Mouse (Mus musculus): ENCODE data around the gene Olfr857. TPM values are rescaled to one million over a fixed set of nuclear protein-coding genes. Genes with fewer than 3 reads are reported as not detected.
"Not testable (repeated sequence)": the region's sequence is repeated elsewhere in the genome, so short reads cannot be mapped to it uniquely, and the experiment has no call there.

The Olfr857 gene
- not detected in 2 replicates for polyA plus RNA-seq (2015; fragmentation: Nextera tagmentation; extraction: Ambion mirVana)

DNA sequence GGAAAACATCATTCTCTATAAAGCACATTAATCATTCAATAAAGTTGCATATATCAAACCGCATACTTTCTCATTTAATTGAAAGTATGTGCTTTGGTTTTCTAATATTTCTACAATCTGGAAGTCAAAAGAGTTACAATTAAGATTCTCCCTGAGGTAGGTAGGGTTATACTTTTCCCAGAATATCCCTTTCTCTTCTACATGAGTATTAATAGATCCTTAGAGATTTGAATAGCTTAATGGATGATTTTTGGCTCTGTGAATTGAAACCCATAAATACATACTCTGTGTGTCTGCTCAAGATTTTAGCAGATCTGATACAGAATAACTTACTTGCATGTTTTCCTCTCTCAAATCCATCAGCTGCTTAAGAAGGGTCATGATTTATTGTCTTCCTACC, at the start of gene Olfr857:
Gene Olfr857 (plus strand): TSS at position 301 of the 400 bp plus-strand sequence.
- no peak for ATAC-seq (ENCODE audit: low FRiP score)
- H3K36me3 ChIP-seq: no peaks in the 10 kb centered on the region
- no peak within 1 kb of the TSS for H3K4me2 ChIP-seq
- no peak within 1 kb of the TSS for H3K9ac ChIP-seq
- H3K27ac ChIP-seq: no peak within 1 kb of the TSS
- no peak within 1 kb of the TSS for H3K4me3 ChIP-seq
- no peaks in the 10 kb centered on the region for H3K4me1 ChIP-seq (replicated peaks)
- H3K9me3 ChIP-seq: no peaks in the 10 kb centered on the region
- no peaks in the 10 kb centered on the region for H3K27me3 ChIP-seq
- WGBS: 96% methylated on average over 1 of the region's 1 CpGs

DNA sequence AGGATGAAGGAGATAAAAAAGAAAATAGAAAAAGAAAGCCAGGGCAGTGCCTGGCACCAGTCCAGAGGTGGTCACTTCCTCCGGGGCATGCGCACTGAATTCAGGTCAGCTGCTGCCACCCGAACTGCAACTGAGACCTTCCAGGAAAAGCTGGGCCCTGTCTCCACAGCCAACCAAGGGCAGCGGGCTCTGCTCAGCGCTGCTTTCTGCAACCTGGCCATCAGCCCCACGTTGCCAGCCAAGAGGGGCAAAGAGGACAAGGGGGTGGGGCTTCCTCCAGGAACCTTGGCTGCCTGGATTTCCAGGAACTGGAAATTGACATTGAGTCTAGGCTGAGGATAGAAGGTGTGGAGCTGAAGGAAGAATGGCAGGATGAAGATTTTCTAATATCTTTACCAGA, 19.0 kb upstream of the Olfr857 start:
- WGBS: 90% methylated on average over 6 of the region's 6 CpGs
- H3K36me3 ChIP-seq: no peaks in the 10 kb centered on the region

DNA sequence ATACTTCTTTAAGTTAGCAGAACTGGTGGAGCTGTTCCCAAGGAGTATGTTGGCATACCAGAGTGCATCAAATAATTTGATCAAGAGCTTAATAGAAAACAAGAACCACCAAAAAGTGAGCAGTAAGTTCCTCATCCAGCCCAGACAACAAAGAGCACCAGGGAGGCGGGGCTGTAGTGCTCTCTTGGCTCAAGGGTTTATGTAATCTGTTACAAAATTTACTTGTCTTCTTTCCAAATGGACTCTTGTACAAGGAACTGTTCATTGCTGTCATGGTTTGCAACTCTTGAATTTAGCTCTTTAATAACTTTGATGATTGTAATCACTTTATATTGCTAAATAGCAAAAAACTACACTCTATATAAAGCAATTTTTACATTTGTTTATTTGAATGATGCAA, 17.8 kb upstream of the Olfr857 start:
- 86% methylated on average over 1 of the region's 1 CpGs for WGBS
- no peak overlapping the region for H3K27ac ChIP-seq
- H3K9me3 ChIP-seq: peaks cover 8% of the 10 kb centered on the region
- H3K36me3 ChIP-seq: no peaks in the 10 kb centered on the region
- H3K9ac ChIP-seq: no peak overlapping the region
- no peaks in the 10 kb centered on the region for H3K4me1 ChIP-seq (replicated peaks)
- no peak overlapping the region for H3K4me3 ChIP-seq
- no peak for ATAC-seq (ENCODE audit: low FRiP score)
- no peak overlapping the region for H3K4me2 ChIP-seq
- no peaks in the 10 kb centered on the region for H3K27me3 ChIP-seq

More for the DNA sequence above, 19.0 kb upstream of the Olfr857 start:
- no peak for ATAC-seq (ENCODE audit: low FRiP score)
- H3K27ac ChIP-seq: no peak overlapping the region
- H3K9ac ChIP-seq: no peak overlapping the region
- H3K4me1 ChIP-seq (replicated peaks): no peaks in the 10 kb centered on the region
- H3K4me2 ChIP-seq: no peak overlapping the region
- H3K9me3 ChIP-seq: peaks cover 8% of the 10 kb centered on the region
- no peak overlapping the region for H3K4me3 ChIP-seq
- H3K27me3 ChIP-seq: no peaks in the 10 kb centered on the region

DNA sequence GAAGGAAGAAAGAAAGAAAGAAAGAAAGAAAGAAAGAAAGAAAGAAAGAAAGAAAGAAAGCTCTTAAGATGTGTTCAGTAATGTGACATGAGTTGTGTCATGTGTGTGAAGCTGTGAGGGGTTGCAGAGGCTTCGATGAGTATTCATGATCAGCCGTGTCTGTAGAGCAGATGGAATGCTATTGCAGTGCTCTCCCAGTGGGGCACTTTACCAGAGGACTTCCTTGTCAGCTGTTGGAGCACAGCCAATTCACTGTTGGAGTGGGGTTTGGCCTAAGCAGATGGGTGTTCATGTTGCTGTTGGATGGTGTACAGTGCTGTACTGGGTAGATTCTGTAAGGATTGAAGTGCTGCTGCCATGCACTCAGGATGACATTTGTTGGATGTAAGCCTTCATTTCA, 16.8 kb upstream of the Olfr857 start:
- no peak overlapping the region for H3K4me2 ChIP-seq
- no peak overlapping the region for H3K4me3 ChIP-seq
- no peak overlapping the region for H3K9ac ChIP-seq
- H3K27ac ChIP-seq: no peak overlapping the region
- no peak for ATAC-seq (ENCODE audit: low FRiP score)
- no peaks in the 10 kb centered on the region for H3K27me3 ChIP-seq
- H3K36me3 ChIP-seq: no peaks in the 10 kb centered on the region
- 86% methylated on average over 2 of the region's 2 CpGs for WGBS
- no peaks in the 10 kb centered on the region for H3K4me1 ChIP-seq (replicated peaks)
- peaks cover 8% of the 10 kb centered on the region for H3K9me3 ChIP-seq

DNA sequence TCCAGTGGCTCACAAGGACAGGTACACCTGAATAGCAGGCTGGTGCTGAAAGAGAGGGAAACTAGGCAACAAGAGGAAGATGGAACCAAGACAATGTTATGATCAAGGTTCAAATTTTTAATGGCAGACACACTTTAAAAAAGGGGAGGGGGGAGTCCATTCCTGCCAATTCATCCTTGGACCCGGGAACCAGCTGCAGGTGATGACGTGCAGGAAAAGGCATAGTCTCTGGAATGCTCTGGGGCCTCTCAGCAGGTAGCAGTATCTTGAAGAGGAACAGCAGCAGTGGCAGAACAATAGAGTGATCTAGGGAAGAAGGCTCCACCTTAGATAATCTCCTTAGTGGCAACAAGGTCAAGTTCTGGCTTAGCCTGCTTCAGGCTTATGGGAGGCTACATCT, 14.9 kb upstream of the Olfr857 start:
- not testable (repeated sequence) for ATAC-seq (ENCODE audit: low FRiP score); H3K27ac ChIP-seq; H3K27me3 ChIP-seq; H3K4me2 ChIP-seq; H3K36me3 ChIP-seq; H3K9me3 ChIP-seq; H3K4me3 ChIP-seq; H3K4me1 ChIP-seq (replicated peaks); H3K9ac ChIP-seq
- 52% methylated on average over 2 of the region's 2 CpGs for WGBS

DNA sequence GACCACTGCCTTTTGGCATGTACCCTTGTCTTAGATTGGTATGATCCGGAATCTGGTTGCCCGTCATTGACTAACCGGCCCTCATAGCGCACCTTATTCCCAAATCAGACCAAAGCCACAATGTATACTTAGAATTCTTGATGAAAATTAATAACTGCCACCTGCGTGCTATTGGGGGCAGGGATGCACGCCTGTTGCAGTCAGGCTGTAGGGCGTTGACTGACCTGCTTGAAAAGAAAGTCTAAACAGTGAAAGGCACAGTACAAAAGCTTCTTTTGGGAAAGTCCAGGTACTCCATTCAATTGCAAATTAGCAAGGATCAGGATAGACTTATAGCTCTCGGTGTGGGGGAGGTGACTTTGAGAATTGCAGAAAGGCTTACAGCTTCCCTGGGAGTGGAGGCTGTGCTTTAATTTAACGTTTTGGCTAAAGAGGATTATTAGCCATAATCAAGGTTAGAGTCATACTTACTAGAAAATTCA, 14.3 kb upstream of the Olfr857 start:
- ATAC-seq (ENCODE audit: low FRiP score); H3K4me3 ChIP-seq; H3K27ac ChIP-seq: not testable (repeated sequence)

DNA sequence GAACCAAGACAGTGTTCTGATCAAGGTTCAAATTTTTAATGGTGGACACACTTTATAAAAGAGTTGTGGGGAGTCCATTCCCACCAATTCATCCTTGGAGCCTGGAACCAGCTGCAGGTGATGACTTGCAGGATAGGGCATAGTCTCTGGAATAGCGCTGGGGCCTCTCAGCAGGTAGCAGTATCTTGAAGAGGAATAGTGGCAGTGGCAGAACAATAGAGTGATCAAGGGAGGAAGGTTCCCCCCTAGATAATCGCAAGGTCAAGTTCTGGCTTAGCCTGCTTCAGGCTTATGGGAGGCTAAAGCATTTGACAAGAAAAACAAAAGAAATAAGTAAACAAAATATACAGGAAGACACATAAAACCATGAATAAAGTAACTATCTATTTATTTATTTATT, 4.7 kb upstream of the Olfr857 start:
- not testable (repeated sequence) for H3K4me3 ChIP-seq; H3K4me1 ChIP-seq (replicated peaks); H3K9ac ChIP-seq; H3K27ac ChIP-seq; H3K9me3 ChIP-seq; H3K36me3 ChIP-seq; H3K4me2 ChIP-seq; ATAC-seq (ENCODE audit: low FRiP score); H3K27me3 ChIP-seq
- 63% methylated on average over 2 of the region's 2 CpGs for WGBS

More for the DNA sequence above, 14.3 kb upstream of the Olfr857 start:
- H3K4me2 ChIP-seq; H3K4me1 ChIP-seq (replicated peaks); H3K27me3 ChIP-seq; H3K36me3 ChIP-seq; H3K9me3 ChIP-seq; H3K9ac ChIP-seq: not testable (repeated sequence)
- WGBS: 69% methylated on average over 9 of the region's 9 CpGs

Other genes starting within 250 kb of the Olfr857 start
- gene Olfr850, start 231.2 kb upstream of the Olfr857 start, polyA plus RNA-seq (2015; fragmentation: Nextera tagmentation; extraction: Ambion mirVana): not detected in 2 replicates
- not detected in 2 replicates for gene Olfr851, start 216.1 kb upstream of the Olfr857 start, polyA plus RNA-seq (2015; fragmentation: Nextera tagmentation; extraction: Ambion mirVana)
- gene Olfr853, start 168.4 kb upstream of the Olfr857 start, polyA plus RNA-seq (2015; fragmentation: Nextera tagmentation; extraction: Ambion mirVana): not detected in 2 replicates
- not detected in 2 replicates for gene Olfr854, start 142.1 kb upstream of the Olfr857 start, polyA plus RNA-seq (2015; fragmentation: Nextera tagmentation; extraction: Ambion mirVana)
- gene Olfr855, start 126.8 kb upstream of the Olfr857 start, polyA plus RNA-seq (2015; fragmentation: Nextera tagmentation; extraction: Ambion mirVana): not detected in 2 replicates
- 38.4 and 38.6 TPM in 2 replicates for gene Zfp317, start 87.3 kb upstream of the Olfr857 start, polyA plus RNA-seq (2015; fragmentation: Nextera tagmentation; extraction: Ambion mirVana)
- not detected in 2 replicates for gene Olfr58, start 70.8 kb downstream of the Olfr857 start, polyA plus RNA-seq (2015; fragmentation: Nextera tagmentation; extraction: Ambion mirVana)
- not detected in 2 replicates for gene Olfr859, start 95.5 kb downstream of the Olfr857 start, polyA plus RNA-seq (2015; fragmentation: Nextera tagmentation; extraction: Ambion mirVana)
- not detected in 2 replicates for gene Olfr860, start 140.3 kb downstream of the Olfr857 start, polyA plus RNA-seq (2015; fragmentation: Nextera tagmentation; extraction: Ambion mirVana)
- gene Olfr862, start 178.6 kb downstream of the Olfr857 start, polyA plus RNA-seq (2015; fragmentation: Nextera tagmentation; extraction: Ambion mirVana): not detected in 2 replicates
- 0.17 TPM in 2 replicates for gene Olfr77, start 207.4 kb downstream of the Olfr857 start, polyA plus RNA-seq (2015; fragmentation: Nextera tagmentation; extraction: Ambion mirVana)

All from hindbrain, embryonic 13.5 days (tissue).